Mouse (Mus musculus): ENCODE measurements at regions not wholly inside any gene's neighbourhood (a gene's known extent, or its start where the extent isn't known, plus 50 kb on each side); places are given as distances from the start of the nearest gene placed in this dataset.

- DNase-seq (ENCODE audit: low spot score), result peak; percentile 43
- Histone ChIP-seq H3K4me1 (replicated peaks; ENCODE audit: control insufficient read depth, insufficient read depth, low read length) (no peaks in the 10 kb centered on the region), H3K9me3 (ENCODE audit: control insufficient read depth, low read length) (no peaks in the 10 kb centered on the region), H3K27me3 (replicated peaks; ENCODE audit: control insufficient read depth, insufficient read depth, low read length) (no peaks in the 10 kb centered on the region), H3K36me3 (ENCODE audit: control insufficient read depth, insufficient read depth, low read length) (no peaks in the 10 kb centered on the region), H3K4me2 (no peak overlapping the region), H3K27ac (ENCODE audit: low read depth, low read length) (no peak overlapping the region; the same call in 1 of the 2 replicates), H3K9ac (ENCODE audit: low read depth, low read length) (no peak overlapping the region), H3K4me3 (ENCODE audit: low read depth, low read length) (no peak overlapping the region)
- peak; percentile 43 for ATAC-seq (replicated peaks; ENCODE audit: low FRiP score)
- 32% methylated on average over 16 of the region's 16 CpGs for WGBS
These were observed 162.3 kb upstream of the Eci2 start for GRCm38 (mm10) chr13:35189028-35189711.

- no peaks in the 10 kb centered on the region for H3K9me3 ChIP-seq (ENCODE audit: control insufficient read depth, low read length)
- ATAC-seq (replicated peaks; ENCODE audit: low FRiP score), result no peak
- no peak for DNase-seq (ENCODE audit: low spot score)
- no peak overlapping the region for H3K9ac ChIP-seq (ENCODE audit: low read depth, low read length)
- no peak overlapping the region for H3K4me3 ChIP-seq (ENCODE audit: low read depth, low read length)
- H3K27me3 ChIP-seq (replicated peaks; ENCODE audit: control insufficient read depth, insufficient read depth, low read length), result no peaks in the 10 kb centered on the region
- no peaks in the 10 kb centered on the region for H3K4me1 ChIP-seq (replicated peaks; ENCODE audit: control insufficient read depth, insufficient read depth, low read length)
- H3K4me2 ChIP-seq, result no peak overlapping the region
- no peak overlapping the region for H3K27ac ChIP-seq (ENCODE audit: low read depth, low read length)
- 71% methylated on average over 1 of the region's 1 CpGs for WGBS
- H3K36me3 ChIP-seq (ENCODE audit: control insufficient read depth, insufficient read depth, low read length), result no peaks in the 10 kb centered on the region
These were observed 175.2 kb upstream of the Eci2 start for GRCm38 (mm10) chr13:35202069-35202468.

GRCm38 (mm10) chr13:35208319-35208718 lies 181.4 kb upstream of the Eci2 start:
- H3K9me3 ChIP-seq (ENCODE audit: control insufficient read depth, low read length), result no peaks in the 10 kb centered on the region
- ATAC-seq (replicated peaks; ENCODE audit: low FRiP score) (no peak), DNase-seq (ENCODE audit: low spot score) (no peak)
- H3K9ac ChIP-seq (ENCODE audit: low read depth, low read length), result no peak overlapping the region
- H3K4me1 ChIP-seq (replicated peaks; ENCODE audit: control insufficient read depth, insufficient read depth, low read length), result no peaks in the 10 kb centered on the region
- WGBS, result 66% methylated on average over 3 of the region's 3 CpGs
- H3K4me3 ChIP-seq (ENCODE audit: low read depth, low read length), result no peak overlapping the region
- no peak overlapping the region for H3K4me2 ChIP-seq
- no peaks in the 10 kb centered on the region for H3K36me3 ChIP-seq (ENCODE audit: control insufficient read depth, insufficient read depth, low read length)
- H3K27me3 ChIP-seq (replicated peaks; ENCODE audit: control insufficient read depth, insufficient read depth, low read length), result no peaks in the 10 kb centered on the region
- no peak overlapping the region for H3K27ac ChIP-seq (ENCODE audit: low read depth, low read length)

GRCm38 (mm10) chr13:35209551-35209950 lies 182.7 kb upstream of the Eci2 start:
- H3K27me3 ChIP-seq (replicated peaks; ENCODE audit: control insufficient read depth, insufficient read depth, low read length), result no peaks in the 10 kb centered on the region
- no peaks in the 10 kb centered on the region for H3K36me3 ChIP-seq (ENCODE audit: control insufficient read depth, insufficient read depth, low read length)
- no peak overlapping the region for H3K4me2 ChIP-seq
- H3K27ac ChIP-seq (ENCODE audit: low read depth, low read length), result no peak overlapping the region
- H3K9ac ChIP-seq (ENCODE audit: low read depth, low read length), result no peak overlapping the region
- ATAC-seq (replicated peaks; ENCODE audit: low FRiP score) (no peak), DNase-seq (ENCODE audit: low spot score) (no peak)
- H3K4me1 ChIP-seq (replicated peaks; ENCODE audit: control insufficient read depth, insufficient read depth, low read length), result no peaks in the 10 kb centered on the region
- H3K9me3 ChIP-seq (ENCODE audit: control insufficient read depth, low read length), result no peaks in the 10 kb centered on the region
- 43% methylated on average over 4 of the region's 4 CpGs for WGBS
- no peak overlapping the region for H3K4me3 ChIP-seq (ENCODE audit: low read depth, low read length)

GRCm38 (mm10) chr13:35211834-35212233 lies 184.9 kb upstream of the Eci2 start:
- Histone ChIP-seq H3K4me1 (replicated peaks; ENCODE audit: control insufficient read depth, insufficient read depth, low read length) (no peaks in the 10 kb centered on the region), H3K4me3 (ENCODE audit: low read depth, low read length) (no peak overlapping the region), H3K4me2 (no peak overlapping the region), H3K9me3 (ENCODE audit: control insufficient read depth, low read length) (no peaks in the 10 kb centered on the region), H3K36me3 (ENCODE audit: control insufficient read depth, insufficient read depth, low read length) (no peaks in the 10 kb centered on the region), H3K27ac (ENCODE audit: low read depth, low read length) (no peak overlapping the region), H3K9ac (ENCODE audit: low read depth, low read length) (no peak overlapping the region), H3K27me3 (replicated peaks; ENCODE audit: control insufficient read depth, insufficient read depth, low read length) (no peaks in the 10 kb centered on the region)
- ATAC-seq (replicated peaks; ENCODE audit: low FRiP score), result no peak
- WGBS, result 88% methylated on average over 9 of the region's 9 CpGs
- DNase-seq (ENCODE audit: low spot score), result no peak

GRCm38 (mm10) chr13:35212276-35212675 lies 185.4 kb upstream of the Eci2 start:
- no peaks in the 10 kb centered on the region for H3K9me3 ChIP-seq (ENCODE audit: control insufficient read depth, low read length)
- H3K4me2 ChIP-seq, result no peak overlapping the region
- ATAC-seq (replicated peaks; ENCODE audit: low FRiP score), result no peak
- no peak for DNase-seq (ENCODE audit: low spot score)
- H3K9ac ChIP-seq (ENCODE audit: low read depth, low read length), result no peak overlapping the region
- H3K4me3 ChIP-seq (ENCODE audit: low read depth, low read length), result no peak overlapping the region
- no peak overlapping the region for H3K27ac ChIP-seq (ENCODE audit: low read depth, low read length)
- 91% methylated on average over 4 of the region's 4 CpGs for WGBS
- H3K4me1 ChIP-seq (replicated peaks; ENCODE audit: control insufficient read depth, insufficient read depth, low read length), result no peaks in the 10 kb centered on the region
- H3K27me3 ChIP-seq (replicated peaks; ENCODE audit: control insufficient read depth, insufficient read depth, low read length), result no peaks in the 10 kb centered on the region
- H3K36me3 ChIP-seq (ENCODE audit: control insufficient read depth, insufficient read depth, low read length), result no peaks in the 10 kb centered on the region

GRCm38 (mm10) chr13:35214219-35214618 lies 187.3 kb upstream of the Eci2 start:
- no peak overlapping the region for H3K27ac ChIP-seq (ENCODE audit: low read depth, low read length)
- H3K4me1 ChIP-seq (replicated peaks; ENCODE audit: control insufficient read depth, insufficient read depth, low read length), result no peaks in the 10 kb centered on the region
- WGBS, result 82% methylated on average over 4 of the region's 4 CpGs
- H3K9ac ChIP-seq (ENCODE audit: low read depth, low read length), result no peak overlapping the region
- ATAC-seq (replicated peaks; ENCODE audit: low FRiP score) (no peak), DNase-seq (ENCODE audit: low spot score) (no peak)
- no peak overlapping the region for H3K4me3 ChIP-seq (ENCODE audit: low read depth, low read length)
- no peaks in the 10 kb centered on the region for H3K27me3 ChIP-seq (replicated peaks; ENCODE audit: control insufficient read depth, insufficient read depth, low read length)
- H3K4me2 ChIP-seq, result no peak overlapping the region
- H3K36me3 ChIP-seq (ENCODE audit: control insufficient read depth, insufficient read depth, low read length), result no peaks in the 10 kb centered on the region
- no peaks in the 10 kb centered on the region for H3K9me3 ChIP-seq (ENCODE audit: control insufficient read depth, low read length)

- DNase-seq (ENCODE audit: low spot score) (no peak), ATAC-seq (replicated peaks; ENCODE audit: low FRiP score) (no peak)
- H3K9me3 ChIP-seq (ENCODE audit: control insufficient read depth, low read length), result no peaks in the 10 kb centered on the region
- H3K27me3 ChIP-seq (replicated peaks; ENCODE audit: control insufficient read depth, insufficient read depth, low read length), result no peaks in the 10 kb centered on the region
- H3K9ac ChIP-seq (ENCODE audit: low read depth, low read length), result no peak overlapping the region
- no peak overlapping the region for H3K27ac ChIP-seq (ENCODE audit: low read depth, low read length)
- WGBS, result 76% methylated on average over 7 of the region's 7 CpGs
- H3K36me3 ChIP-seq (ENCODE audit: control insufficient read depth, insufficient read depth, low read length), result no peaks in the 10 kb centered on the region
- H3K4me3 ChIP-seq (ENCODE audit: low read depth, low read length), result no peak overlapping the region
- H3K4me1 ChIP-seq (replicated peaks; ENCODE audit: control insufficient read depth, insufficient read depth, low read length), result no peaks in the 10 kb centered on the region
- H3K4me2 ChIP-seq, result no peak overlapping the region
These were observed 199.4 kb upstream of the Eci2 start for GRCm38 (mm10) chr13:35226142-35226829.

GRCm38 (mm10) chr13:35226944-35227343 lies 200.0 kb upstream of the Eci2 start:
- DNase-seq (ENCODE audit: low spot score) (no peak), ATAC-seq (replicated peaks; ENCODE audit: low FRiP score) (no peak)
- H3K4me1 ChIP-seq (replicated peaks; ENCODE audit: control insufficient read depth, insufficient read depth, low read length), result no peaks in the 10 kb centered on the region
- no peaks in the 10 kb centered on the region for H3K36me3 ChIP-seq (ENCODE audit: control insufficient read depth, insufficient read depth, low read length)
- no peak overlapping the region for H3K9ac ChIP-seq (ENCODE audit: low read depth, low read length)
- no peaks in the 10 kb centered on the region for H3K9me3 ChIP-seq (ENCODE audit: control insufficient read depth, low read length)
- no peaks in the 10 kb centered on the region for H3K27me3 ChIP-seq (replicated peaks; ENCODE audit: control insufficient read depth, insufficient read depth, low read length)
- 79% methylated on average over 1 of the region's 1 CpGs for WGBS
- no peak overlapping the region for H3K4me2 ChIP-seq
- H3K4me3 ChIP-seq (ENCODE audit: low read depth, low read length), result no peak overlapping the region
- H3K27ac ChIP-seq (ENCODE audit: low read depth, low read length), result no peak overlapping the region
